Mouse (Mus musculus) liver, embryonic 14.5 days (tissue): ENCODE results near the gene Wasl. TPM values are rescaled to one million over a fixed set of nuclear protein-coding genes. Genes with fewer than 3 reads are reported as not detected.

Experiments used
- ATAC-seq: fragments of 200-750 bp; cut with Nextera tagmentation; 2 replicates; pipeline ENCODE4 v1.8.0; 2017; ENCODE audit warnings: moderate number of reproducible peaks, mild to moderate bottlenecking, moderate library complexity; ENCODE audit not compliant: insufficient read depth
- DNase-seq, 3 experiments: peaks; one replicate each; pipeline ENCODE4 v3.0.0-alpha.2; 2012 to 2013; ENCODE audit warnings: low read depth in 3 of 3, low spot score in 3 of 3
- H3K27ac ChIP-seq: fragments of 300-500 bp; sonication (generic); 2 replicates; pipeline ENCODE4 v1.5.1; 2014; ENCODE audit warnings: moderate library complexity, mild to moderate bottlenecking, control low read depth, inconsistent platforms
- H3K27me3 ChIP-seq: fragments of 300-500 bp; sonication (generic); 2 replicates; pipeline ENCODE4 v1.6.1; 2014; ENCODE audit warnings: mild to moderate bottlenecking, low read length, moderate library complexity; ENCODE audit not compliant: control insufficient read depth, insufficient read depth
- H3K36me3 ChIP-seq: fragments of 300-500 bp; sonication (generic); replicated peaks from 2 replicates; pipeline ENCODE4 v1.6.1; 2014; ENCODE audit warnings: low read depth; ENCODE audit not compliant: control insufficient read depth, insufficient read depth
- H3K4me1 ChIP-seq, 2 experiments: fragments of 200-500 bp in 1 of 2; fragments of 300-500 bp in 1 of 2; sonication (generic) in 1 of 2; replicated peaks; 2 replicates each; pipeline ENCODE4 v1.6.1; 2012 to 2014; ENCODE audit warnings: antibody characterized with exemption in 1 of 2, inconsistent platforms in 1 of 2, low read length in 1 of 2; ENCODE audit not compliant: control insufficient read depth in 2 of 2, insufficient read depth in 2 of 2
- H3K4me2 ChIP-seq: fragments of 300-500 bp; sonication (generic); 2 replicates; pipeline ENCODE4 v1.6.1; 2014; ENCODE audit warnings: low read depth, mild to moderate bottlenecking, control low read depth, moderate library complexity
- H3K4me3 ChIP-seq, 2 experiments: fragments of 200-500 bp in 1 of 2; fragments of 300-500 bp in 1 of 2; sonication (generic) in 1 of 2; 2 replicates each; pipeline ENCODE4 v1.5.1; 2012 to 2014; ENCODE audit warnings: low read depth in 2 of 2, low read length in 2 of 2, mild to moderate bottlenecking in 2 of 2, control low read depth in 1 of 2, inconsistent platforms in 1 of 2, moderate library complexity in 1 of 2; ENCODE audit not compliant: insufficient read depth in 1 of 2
- H3K9ac ChIP-seq: fragments of 300-500 bp; sonication (generic); replicated peaks from 2 replicates; pipeline ENCODE4 v1.6.1; 2014; ENCODE audit warnings: mild to moderate bottlenecking, control low read depth, moderate library complexity
- H3K9me3 ChIP-seq: fragments of 300-500 bp; sonication (generic); 2 replicates; pipeline ENCODE4 v1.6.1; 2016; ENCODE audit warnings: low read length, mixed read lengths; ENCODE audit not compliant: control insufficient read depth
- CTCF ChIP-seq: IDR thresholded peaks from 2 replicates; pipeline ENCODE4 v1.5.1; 2016; ENCODE audit warnings: antibody characterized with exemption, low read depth, control low read depth
- EP300 ChIP-seq: IDR thresholded peaks from 2 replicates; pipeline ENCODE4 v1.6.1; 2016; ENCODE audit warnings: antibody characterized with exemption, low read depth
- WGBS: fragments of 180-500 bp; shearing (Covaris S2); extraction: QIAGEN DNeasy Blood & Tissue Kit; methylation state at CpG from one replicate; pipeline ENCODE4 v1.1.7; 2014; ENCODE audit not compliant: insufficient replicate concordance; 5-methylcytosine and 5-hydroxymethylcytosine counted together
- polyA plus RNA-seq, 2 experiments: library from polyadenylated mRNA; depleted of rRNA in 1 of 2; stranded (reverse) in 1 of 2; unstranded in 1 of 2; fragments of >200 nt; fragmentation: Nextera tagmentation in 1 of 2; extraction: Ambion mirVana in 1 of 2; gene quantifications; 2 replicates each; pipeline versions ENCODE4 v1.2.1 to v1.2.3; 2012 to 2014

Wasl gene
- polyA plus RNA-seq, 2 experiments = 6.0 to 11.4 TPM

- Histone ChIP-seq H3K4me1 (peaks cover 6 to 10% of the 10 kb centered on the region in 2 experiments; a peak in 3 of 4 replicates), H3K27me3 (no peaks in the 10 kb centered on the region), H3K27ac (peak overlapping the region; percentile 88), H3K4me3 (peak overlapping the region; percentile 85 to 97), H3K9me3 (no peaks in the 10 kb centered on the region), H3K9ac (peak overlapping the region; percentile 99), H3K36me3 (no peaks in the 10 kb centered on the region), H3K4me2 (peak overlapping the region; percentile 89)
- WGBS = under 1% methylated on average over 46 of the region's 58 CpGs
- DNase-seq (no peak), ATAC-seq (peak; percentile 55)
- TF ChIP-seq CTCF = no peak
- TF ChIP-seq EP300 = no peak
Measured at GRCm38 (mm10) chr6:24664133-24664866, 509 bp downstream of the Wasl start.

- DNase-seq = no peak
Measured at GRCm38 (mm10) chr6:24663196-24664132, 1.3 kb downstream of the Wasl start.

GRCm38 (mm10) chr6:24662483-24662882 lies 2.3 kb downstream of the Wasl start:
- ATAC-seq (no peak), DNase-seq (no peak)
- Histone ChIP-seq H3K36me3 (no peaks in the 10 kb centered on the region), H3K27me3 (no peaks in the 10 kb centered on the region), H3K4me2 (peak overlapping the region; percentile 89), H3K4me3 (peak overlapping the region; percentile 14; a peak in 3 of 4 replicates), H3K27ac (no peak overlapping the region), H3K9me3 (no peaks in the 10 kb centered on the region), H3K4me1 (peaks cover 6 to 13% of the 10 kb centered on the region in 2 experiments; a peak in 3 of 4 replicates), H3K9ac (no peak overlapping the region)
- 19% methylated on average over 4 of the region's 4 CpGs for WGBS
- TF ChIP-seq EP300 (no peak), CTCF (no peak)

More at GRCm38 (mm10) chr6:24663196-24664132, 1.3 kb downstream of the Wasl start:
- Histone ChIP-seq H3K4me1 (peaks cover 6 to 10% of the 10 kb centered on the region in 2 experiments; a peak in 3 of 4 replicates), H3K27ac (peak overlapping the region; percentile 88), H3K9me3 (no peaks in the 10 kb centered on the region), H3K4me2 (peak overlapping the region; percentile 89), H3K36me3 (no peaks in the 10 kb centered on the region), H3K27me3 (no peaks in the 10 kb centered on the region), H3K9ac (peak overlapping the region; percentile 99), H3K4me3 (peak overlapping the region; percentile 85 to 97)
- TF ChIP-seq EP300 (no peak), CTCF (no peak)
- ATAC-seq = no peak
- WGBS = 8% methylated on average over 21 of the region's 21 CpGs

- Histone ChIP-seq H3K9me3 (no peaks in the 10 kb centered on the region), H3K4me1 (peaks cover 6 to 13% of the 10 kb centered on the region in 2 experiments; a peak in 3 of 4 replicates), H3K27me3 (no peaks in the 10 kb centered on the region), H3K27ac (no peak overlapping the region), H3K4me3 (no peak overlapping the region), H3K9ac (no peak overlapping the region), H3K36me3 (no peaks in the 10 kb centered on the region), H3K4me2 (peak overlapping the region; percentile 38)
- no peak for DNase-seq
- no peak for ATAC-seq
- no peak for TF ChIP-seq EP300
- TF ChIP-seq CTCF = no peak
- 57% methylated on average over 4 of the region's 4 CpGs for whole genome bisulfite sequencing
Measured at GRCm38 (mm10) chr6:24661879-24662278, 2.9 kb downstream of the Wasl start.
